Mouse (Mus musculus) retina, adult 2 months (tissue): ENCODE measurements around the gene Zfp27.
A peak's percentile ranks its signal among the peaks of the same experiment; 100 is the strongest.

Source experiments
- DNase-seq: peaks from one replicate; pipeline ENCODE4 v3.0.0-alpha.2; 2012; ENCODE audit warnings: low read depth, low spot score

Zfp27 gene

DNA sequence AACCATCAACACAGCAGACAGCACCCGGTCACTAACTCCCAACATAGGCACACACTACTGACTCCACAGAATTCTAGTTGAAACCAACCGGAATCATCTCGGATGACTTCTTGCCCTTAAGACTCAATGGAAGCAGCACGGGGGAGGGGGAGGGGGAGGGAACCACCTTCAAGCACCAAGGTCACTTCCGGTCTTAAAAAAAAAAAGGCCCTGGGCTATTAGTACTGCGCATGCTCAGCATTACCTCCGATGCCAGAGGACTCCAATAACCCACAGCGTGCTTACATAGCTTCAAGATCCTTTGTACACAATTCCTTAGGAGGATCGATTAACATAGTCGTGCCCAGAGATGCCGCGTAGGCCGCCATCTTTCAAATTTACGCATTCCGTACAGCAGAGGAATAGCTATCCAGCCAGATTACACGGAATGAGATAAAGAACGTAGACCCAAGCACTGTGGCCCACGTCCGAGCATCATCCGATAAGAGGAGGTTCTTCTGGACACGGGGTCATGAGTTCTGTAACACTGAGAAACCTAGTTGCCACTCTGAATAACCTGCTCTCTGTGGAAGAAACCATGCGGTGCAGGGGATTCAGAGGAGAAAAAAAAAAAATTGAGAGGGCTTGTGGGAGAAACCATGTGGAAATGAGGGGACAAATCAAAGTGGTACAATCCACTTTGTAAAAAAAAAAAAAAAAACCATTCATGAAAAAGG lies at the start of gene Zfp27:
Zfp27 (minus strand) TSS at position 607 of the 716 bp plus-strand sequence.
- peak; percentile 93 for DNase-seq

DNA sequence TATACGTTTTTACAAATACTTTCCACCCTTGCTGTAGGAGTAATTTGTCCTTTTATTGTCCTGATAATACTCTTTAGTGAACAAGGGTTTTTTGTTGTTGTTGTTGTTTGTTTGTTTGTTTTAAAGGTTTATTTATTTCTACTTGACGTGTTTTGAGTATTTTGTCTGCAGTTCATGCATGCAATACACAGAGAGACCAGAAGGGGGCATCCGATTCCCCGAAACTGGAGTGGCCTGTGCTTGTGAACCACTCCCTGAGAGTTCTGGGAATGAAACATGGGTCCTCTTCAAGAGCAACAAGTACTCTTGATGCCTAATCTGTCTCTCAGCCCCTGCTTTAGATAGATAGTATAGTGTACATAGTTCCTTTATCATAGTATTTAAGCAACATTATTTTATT lies 48.4 kb upstream of the Zfp27 start:
- DNase-seq: peak; percentile 40

DNA sequence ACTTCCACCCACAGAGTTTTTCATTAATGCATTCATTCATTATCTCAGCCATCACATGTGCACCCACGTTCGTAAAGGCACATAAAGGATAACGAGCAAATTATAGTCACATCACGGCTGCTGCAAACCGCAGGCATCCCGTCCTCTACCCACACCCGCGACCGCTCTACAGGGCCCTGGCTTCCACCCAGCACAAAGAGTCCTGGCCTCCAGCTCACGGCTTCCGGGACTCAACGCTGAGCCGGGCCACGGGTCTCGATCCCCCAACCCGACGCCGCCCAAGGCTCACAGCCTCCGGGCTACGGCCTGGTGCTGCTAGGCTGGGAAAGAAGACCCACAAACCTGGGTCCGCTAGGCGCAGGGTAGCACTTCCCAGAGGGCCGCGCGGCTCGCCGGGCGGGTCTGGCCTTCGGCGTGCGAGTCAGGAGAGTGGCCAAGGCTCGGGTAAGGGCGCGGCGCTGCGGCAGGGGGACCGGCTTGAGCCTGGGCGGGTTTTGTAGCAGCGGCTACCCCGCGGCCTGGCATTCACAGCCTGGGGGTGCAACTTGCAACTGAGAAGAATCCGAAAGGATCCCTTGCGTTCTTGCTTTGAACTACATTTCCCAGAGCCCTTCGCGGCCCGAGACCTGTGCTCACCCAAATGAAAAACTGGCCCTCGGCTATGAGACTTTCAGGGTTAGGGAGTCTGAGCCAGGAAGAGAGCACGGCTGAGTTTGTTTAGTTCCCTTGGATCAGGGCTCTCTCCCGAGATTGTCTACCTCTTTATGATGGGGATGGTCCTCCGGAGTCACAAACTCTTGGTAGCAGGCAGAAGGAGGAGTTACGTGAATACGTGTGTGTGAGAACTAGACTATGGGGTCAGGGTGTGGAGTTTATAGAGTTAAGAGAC lies 47.4 kb upstream of the Zfp27 start, which contains the start of gene Zfp74:
Zfp74 (minus strand) TSS at position 577 of the 889 bp plus-strand sequence.
- peak; percentile 52 for DNase-seq

DNA sequence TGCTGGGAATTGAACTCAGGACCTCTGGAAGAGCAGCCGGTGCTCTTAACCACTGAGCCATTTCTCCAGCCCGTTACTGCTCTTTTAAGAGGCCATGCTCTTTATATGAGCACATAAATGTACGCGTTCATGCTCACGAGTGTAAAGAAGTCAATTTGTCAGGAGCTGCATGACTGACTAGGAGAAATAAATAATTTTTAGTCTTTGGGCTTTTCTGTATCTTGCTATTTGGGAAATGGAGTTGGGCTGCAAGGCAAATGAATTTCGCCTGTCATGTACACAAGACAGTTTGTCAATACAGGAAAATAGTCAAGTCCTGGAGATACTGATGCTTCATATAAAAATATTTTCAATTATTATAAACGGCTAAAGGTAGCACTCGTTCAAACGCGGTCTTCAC lies 46.7 kb upstream of the Zfp27 start:
- no peak for DNase-seq

DNA sequence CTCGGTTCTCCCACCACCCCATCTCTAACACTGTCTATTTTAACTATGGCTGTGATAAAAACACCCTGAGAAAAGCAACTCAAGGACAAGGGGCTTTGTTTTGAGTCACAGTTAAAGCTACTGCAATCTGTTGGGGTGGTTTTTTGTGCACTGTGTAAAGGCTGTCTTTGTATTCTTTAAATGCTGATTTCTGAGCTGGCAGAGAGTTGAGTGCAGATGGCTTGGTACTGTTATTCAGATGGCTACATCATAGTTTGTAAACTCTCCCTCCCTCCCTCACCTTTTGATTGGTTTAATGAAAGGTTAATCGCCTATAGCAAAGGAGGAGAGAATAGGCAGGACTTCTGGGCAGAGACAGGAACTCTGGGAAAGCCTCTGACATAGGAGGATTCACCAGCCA lies 37.8 kb upstream of the Zfp27 start:
- no peak for DNase-seq

DNA sequence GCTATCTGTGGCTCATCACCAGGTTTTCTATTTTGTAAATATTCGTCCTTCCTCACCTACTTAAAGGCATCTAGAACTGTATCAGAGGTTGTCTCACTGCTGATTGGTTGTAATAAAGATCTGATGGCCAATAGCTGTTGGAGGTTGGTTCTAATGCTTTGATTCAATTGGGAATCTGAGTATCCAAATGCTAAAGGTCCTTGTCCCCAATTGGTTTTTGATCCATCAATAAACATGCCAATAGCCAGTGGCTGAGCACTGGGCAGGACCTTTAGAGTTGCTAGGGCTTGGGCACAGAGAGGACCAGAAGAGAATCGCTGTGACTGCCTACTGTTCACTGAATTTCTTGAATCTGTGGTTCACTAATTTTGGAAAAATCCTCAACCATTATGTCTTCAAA lies 37.3 kb upstream of the Zfp27 start:
- DNase-seq: no peak

DNA sequence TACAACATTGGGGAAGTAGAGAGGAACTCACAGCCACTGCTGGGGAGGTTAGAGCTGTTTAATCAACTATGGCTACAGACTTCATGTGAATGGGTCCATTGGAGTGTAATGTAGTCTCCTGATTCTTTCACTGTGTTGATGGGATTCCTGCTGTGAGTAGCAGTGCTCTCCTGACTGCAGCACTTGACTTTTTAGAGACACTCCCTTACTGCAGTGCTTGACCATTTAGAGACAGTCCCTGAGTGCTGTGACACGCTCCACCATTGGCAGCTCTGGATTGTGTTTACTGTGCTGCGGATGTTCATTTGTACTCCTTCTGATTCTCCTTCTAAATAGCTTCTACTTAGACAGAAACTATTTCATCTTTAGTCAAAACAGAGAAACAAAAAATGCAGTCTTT lies 36.4 kb upstream of the Zfp27 start:
- DNase-seq: no peak

DNA sequence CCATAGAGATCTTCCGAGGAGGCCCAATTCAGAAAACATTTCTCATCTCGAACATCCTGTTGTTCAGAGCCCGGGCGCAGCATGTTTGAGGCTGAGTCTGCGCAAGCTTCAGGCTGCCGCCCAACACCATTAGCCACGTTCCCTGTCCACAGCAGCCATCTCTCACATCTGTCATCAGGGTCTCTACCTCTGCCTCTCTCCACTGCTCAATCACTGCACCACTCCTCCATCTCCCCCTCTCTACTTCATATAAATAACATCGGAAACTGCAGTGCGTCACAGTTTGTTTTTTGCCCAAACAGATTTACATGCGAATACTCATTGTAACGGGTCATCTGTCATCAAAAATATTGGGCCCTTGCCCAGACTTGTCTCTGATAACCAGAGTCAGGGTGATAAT lies 34.7 kb upstream of the Zfp27 start:
- no peak for DNase-seq

DNA sequence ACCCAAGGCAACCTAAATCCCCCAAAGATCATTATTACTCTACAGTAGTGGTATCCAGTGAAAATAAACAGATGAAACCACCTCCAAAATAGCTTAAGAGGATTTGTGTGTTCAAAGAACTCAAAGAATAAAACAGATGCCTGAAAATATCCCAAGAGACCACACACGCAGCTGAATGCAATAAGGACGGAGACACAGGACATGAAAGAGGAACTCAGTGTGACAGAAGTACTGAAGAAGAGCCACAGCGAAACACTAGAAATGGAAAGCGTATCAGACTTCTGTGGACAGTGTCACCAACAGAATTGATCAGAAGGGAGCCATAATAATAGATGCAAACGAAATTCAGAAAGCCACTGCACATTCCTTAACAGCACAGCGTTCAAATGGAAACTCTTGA lies 32.5 kb upstream of the Zfp27 start:
- no peak for DNase-seq

DNA sequence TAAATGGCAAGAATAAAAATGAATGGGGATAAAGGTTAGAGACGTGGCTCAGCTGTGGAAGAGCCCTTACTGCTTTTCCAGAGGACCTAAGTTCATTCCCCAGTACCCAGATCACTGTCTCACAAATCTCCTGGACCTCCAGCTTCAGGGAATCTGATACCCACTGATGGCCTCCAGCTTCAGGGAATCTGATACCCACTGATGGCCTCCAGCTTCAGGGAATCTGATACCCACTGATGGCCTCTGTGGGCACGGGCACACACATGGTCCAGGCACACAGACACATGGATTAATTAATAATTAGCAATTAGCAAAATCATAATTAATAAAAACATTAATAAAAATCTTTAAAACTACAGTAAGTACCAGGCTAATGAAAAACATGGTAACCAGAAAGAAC lies 16.4 kb upstream of the Zfp27 start:
- DNase-seq: no peak

DNA sequence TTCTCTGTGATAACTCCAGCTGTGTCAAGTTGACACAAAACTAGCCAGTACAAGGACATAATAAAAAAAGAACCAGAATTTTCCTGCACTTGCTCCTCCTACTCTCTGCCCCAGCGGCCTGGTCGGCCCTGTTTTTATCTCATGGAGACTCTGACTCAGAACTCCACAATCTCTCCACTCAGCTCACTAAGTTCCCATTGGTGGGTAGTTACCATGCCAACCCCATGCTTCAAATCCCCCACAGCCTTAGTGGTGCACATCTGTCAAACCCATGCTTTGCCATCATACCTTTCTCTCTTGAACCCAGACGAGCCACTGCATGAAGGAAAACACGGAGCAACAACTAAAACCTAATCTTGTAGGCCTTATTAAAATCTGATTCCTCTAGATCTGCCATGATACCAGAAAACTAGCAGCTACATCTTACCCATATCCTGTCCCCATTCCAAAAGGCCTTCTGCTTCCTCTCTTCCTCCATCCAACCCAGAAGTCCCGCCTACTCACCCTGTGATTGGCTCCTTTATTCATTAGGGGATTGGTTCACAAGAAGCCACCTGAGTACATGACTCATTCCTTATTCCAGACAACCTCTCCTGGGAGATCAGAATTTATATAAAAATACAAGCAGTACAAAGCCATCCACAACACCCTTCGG lies 15.2 kb upstream of the Zfp27 start:
- no peak for DNase-seq

DNA sequence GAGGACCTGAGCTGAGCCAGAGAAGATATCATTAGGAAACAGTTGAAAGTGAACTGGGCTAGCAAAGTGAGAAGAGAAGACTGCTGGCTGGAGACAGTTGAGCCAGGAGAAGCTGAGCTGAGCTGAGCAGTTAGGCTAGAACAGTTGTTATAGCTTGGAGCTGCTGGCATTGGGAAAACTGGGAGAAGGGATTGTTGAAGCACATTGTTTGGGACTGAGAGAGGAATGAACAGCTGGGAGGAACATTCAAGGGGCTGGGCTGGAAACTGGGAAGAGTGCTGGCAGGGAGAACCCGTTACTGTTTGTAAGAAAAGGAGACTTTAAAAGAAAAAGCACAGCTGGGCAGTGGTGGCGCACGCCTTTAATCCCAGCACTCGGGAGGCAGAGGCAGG lies 11.7 kb upstream of the Zfp27 start:
- DNase-seq: no peak

DNA sequence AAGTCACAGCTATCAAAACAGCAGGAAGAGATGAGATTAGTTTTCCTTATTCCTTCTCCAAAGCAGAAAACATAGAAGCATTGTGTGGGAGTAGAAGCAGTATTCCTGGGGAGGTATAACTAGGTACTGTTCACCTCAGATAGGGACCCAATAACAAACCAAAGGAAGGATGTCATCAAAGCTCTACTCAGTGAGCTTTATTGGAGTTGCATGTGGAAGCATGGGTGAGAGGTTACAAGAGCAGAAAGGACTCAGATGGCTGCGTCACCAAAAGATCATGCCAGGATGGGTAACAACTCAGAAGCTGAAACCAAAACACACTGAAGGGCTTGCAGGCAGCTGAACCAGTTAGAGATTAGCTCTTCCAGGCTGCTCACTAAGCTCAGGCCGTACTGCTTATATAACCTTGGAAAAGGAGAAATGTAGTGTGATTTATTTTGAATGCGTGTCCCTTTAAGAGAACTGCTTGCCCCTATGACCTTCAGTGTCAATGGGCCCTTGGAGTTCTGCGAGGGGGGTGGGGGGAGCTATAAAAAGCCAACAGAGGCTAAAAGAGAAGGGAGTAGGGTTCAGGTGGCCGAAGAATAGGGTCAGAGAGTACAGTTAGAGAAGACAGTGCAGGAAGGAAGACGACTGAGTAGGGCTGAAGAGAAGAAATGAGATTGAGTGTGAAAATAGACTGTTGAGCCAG lies 11.1 kb upstream of the Zfp27 start:
- DNase-seq: no peak

DNA sequence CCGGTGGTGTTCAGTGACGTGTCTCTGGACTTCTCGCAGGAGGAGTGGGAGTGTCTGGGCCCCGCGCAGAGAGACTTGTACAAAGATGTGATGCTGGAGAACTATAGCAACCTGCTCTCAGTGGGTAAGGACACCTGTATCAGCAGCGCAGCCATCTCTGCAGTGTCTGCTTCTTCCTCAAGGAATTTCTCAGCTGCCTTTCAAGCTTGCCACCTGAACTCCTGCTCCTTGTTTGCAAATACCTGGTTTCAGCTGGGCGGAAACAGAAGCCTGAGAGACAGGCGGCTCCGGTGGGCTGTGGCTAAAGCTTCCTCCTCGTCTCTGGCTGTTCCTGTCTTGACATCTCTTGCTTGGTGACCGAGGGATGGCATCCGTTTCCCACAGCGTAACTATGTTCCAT lies 5.8 kb upstream of the Zfp27 start:
- no peak for DNase-seq

DNA sequence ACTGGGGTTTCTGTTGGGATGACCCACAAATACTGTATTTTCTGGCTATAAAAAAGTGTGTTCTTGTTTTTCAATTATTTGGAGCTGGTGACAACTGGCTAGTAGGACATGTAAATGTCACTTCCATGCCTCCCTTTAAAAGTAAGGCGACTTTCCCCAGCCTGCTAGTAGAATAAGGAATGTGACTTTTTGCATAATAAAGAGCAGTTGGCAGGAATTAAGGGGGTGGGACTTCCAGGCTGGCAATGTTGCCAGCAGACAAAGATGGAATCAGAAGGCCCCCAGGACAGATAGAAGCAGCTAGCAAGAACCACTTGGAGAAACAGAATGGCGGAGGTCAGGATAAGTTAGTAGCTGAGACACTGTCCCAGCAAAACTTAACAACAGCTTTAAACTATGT lies 3.9 kb upstream of the Zfp27 start:
- no peak for DNase-seq

DNA sequence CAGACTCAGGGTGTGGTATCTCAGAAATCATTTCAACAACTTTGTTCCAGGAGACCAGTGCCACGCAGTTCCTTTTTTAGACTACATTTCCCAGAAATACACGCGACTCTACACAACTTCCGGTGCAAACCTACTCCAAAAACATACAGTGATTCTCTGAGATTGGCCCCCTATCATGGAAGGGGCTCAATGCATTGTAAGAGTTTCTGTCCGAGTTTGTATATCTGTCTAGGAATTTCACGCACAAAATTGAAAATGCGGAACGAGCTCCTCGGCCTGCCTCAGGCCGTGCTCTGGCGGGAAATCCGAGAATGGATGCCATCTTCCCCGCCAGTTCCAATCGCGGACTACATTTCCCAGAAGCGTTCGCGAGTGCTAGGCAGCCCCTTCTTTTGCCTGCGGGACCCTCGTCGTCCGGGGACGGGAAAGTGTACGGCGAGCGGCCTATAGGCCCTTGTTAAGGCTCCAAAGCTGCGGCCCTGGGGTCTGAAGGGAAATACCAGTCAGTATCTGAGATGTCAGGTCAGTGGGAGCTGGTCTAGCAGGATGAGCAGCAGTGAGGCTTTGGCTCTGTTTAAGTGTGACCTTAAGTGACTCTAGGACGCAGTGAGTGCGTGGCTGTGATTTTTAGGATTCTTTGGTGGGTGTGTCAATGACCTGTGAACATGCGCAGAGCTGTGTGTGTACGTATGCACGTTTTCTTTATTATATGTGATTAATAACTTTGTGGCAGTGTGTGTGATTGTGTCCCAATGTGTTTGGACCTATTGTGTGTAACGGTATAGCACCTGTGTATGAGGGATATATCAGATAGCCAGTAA lies 2.0 kb upstream of the Zfp27 start, which contains the start of gene Zfp383:
Zfp383 (plus strand) TSS at position 94 of the 821 bp plus-strand sequence.
- DNase-seq: peak; percentile 68

DNA sequence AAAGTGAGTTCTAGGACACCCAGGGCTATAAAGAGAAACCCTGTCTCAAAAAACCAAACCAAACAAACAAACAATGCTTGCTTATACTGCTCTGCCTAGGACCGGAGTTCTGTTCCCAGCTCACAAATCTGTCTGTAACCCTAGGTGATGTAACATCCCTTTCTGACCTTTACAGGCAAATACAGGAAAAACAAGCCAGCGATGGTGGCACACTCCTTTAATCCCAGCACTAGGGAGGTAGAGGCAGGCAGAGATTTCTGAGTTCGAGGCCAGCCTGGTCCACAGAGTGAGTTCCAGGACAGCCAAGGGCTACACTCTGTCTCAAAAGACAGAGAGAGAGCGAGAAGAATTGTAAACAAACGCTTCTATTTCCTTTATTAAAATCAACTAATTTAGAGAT lies 834 bp upstream of the Zfp27 start:
- DNase-seq: no peak

DNA sequence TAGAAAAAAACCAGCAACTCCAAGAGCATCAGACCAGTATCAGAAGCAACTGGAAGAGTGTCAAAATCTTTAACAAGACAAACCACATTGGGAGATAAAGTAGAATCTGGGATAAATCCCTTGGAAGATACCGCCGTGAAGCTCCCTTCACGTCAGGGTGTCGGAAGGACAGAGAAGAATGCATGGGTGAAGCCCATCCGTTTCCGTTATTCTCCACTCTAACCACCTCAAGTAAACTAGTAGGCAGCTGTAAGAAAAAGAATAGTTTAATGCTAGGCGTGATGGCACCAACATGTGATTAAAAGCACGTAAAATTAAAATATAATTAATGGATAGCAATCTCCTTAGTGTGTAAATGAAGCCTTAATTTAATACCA lies 298 bp upstream of the Zfp27 start:
- DNase-seq: no peak

DNA sequence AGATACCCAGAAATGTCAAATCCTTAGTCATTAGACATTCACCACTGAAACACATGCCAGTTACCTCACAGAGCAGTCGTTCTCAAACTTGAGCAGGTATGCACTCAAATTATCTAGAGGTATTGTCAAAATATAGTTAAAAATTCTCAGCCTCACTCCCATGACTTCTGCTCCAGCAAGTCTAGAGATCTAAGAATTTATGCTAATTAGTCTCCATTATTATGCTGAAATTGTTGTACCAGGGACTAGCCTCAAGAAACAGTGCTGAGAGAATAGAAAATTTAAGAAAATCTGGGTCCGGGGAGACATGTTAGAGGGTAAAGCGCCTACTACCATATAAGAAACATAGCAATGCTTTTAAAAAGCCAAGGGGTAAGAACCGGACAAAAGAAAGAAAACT lies 2.3 kb downstream of the Zfp27 start:
- no peak for DNase-seq

DNA sequence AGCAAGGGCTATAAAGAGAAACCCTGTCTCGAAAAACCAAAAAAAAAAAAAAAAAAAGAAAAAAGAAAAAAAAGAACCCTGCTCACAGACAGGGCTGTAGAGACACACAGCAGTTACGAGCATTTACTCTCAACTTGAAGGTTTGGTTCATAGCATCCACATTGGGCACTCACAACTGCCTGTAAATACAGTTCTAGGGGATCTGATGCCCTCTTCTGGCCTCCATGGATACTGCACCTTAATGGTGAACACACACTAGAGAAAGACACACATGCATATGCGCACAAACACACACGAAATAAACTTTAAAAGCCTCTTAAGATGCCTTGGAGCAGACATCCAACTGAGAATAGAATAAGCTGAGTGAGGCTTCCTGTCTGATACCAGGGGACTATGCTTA lies 8.0 kb downstream of the Zfp27 start:
- no peak for DNase-seq

DNA sequence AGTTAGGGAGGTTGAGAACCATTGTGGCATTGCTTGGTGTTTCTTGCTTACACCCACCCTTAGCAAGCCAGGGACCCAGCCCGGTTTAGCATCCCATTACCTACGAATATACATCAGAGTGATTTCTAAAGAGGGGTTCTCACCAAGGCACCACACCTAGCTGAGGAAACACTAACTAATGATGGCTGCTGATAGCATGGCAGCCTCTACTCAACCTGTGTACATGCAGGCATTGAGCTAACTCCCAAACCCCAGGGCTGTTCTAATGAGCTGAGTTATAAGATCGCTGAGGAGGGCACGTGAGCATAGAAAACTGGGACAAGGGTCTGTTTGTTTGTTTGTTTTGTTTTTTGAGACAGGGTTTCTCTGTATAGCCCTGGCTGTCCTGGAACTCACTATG lies 13.6 kb downstream of the Zfp27 start:
- no peak for DNase-seq
